Mouse (Mus musculus): ENCODE data around the gene Sh3bp5.

DNA sequence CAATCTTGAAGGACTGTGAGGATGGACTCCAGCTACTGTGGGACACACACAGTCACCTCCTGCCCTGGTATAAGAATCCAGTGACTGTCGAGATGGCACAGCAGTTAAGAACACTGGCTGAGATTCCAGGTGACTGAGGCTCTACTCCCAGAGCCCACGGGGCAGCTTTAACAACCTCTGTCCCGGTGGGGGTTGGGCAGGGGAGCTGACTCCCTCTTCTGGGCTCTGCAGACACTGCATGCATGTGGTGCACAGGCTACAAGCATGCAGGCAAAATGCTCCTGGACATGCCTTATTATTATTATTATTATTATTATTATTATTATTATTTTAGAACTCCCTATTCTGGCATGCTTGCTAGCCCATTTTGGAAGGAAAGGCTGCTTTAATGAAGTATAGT is 4.4 kb upstream of the Sh3bp5 start:
- TF ChIP-seq POLR2A (IDR thresholded peaks at IDR 0.05; ENCODE audit: control insufficient read depth, extremely low read depth, insufficient read depth, low read length, poor library complexity) (no peak), CTCF (IDR thresholded peaks at IDR 0.05; ENCODE audit: borderline replicate concordance, control insufficient read depth, extremely low read depth, insufficient read depth, low read length, poor library complexity) (no peak)

Measured in thymus, adult 2 months (tissue).